Mouse (Mus musculus) kidney, adult 8-10 months (tissue): ENCODE results near the gene Stmn1.

Experiments
- DNase-seq, 2 experiments: peaks; one replicate each; pipeline ENCODE4 v3.0.0; 2022

The Stmn1 gene

GRCm38 (mm10) chr4:134516981-134517380 is 48.9 kb downstream of the Stmn1 start:
- no peak for DNase-seq

GRCm38 (mm10) chr4:134517719-134518118 is 49.6 kb downstream of the Stmn1 start:
- DNase-seq, result no peak

DNA sequence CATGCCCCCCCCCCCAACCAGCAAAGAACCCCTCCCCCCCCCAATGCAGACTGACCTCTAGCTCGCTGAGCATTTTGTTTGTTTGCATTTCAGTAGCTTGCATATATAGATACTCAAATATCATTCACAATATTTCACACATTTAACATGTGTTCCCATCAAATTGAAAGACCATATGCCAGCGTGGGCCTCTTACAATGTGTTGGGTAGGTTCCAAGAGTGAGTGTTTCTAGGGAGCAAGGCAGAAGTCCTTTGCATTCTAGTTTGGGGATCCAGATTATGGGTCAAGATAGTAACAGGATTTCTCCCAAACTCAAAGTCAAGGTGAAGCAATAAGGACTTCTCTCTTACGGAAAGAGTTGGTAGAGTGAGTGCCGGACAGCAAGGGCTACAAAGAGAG is 50.4 kb downstream of the Stmn1 start:
- DNase-seq, result no peak

DNA sequence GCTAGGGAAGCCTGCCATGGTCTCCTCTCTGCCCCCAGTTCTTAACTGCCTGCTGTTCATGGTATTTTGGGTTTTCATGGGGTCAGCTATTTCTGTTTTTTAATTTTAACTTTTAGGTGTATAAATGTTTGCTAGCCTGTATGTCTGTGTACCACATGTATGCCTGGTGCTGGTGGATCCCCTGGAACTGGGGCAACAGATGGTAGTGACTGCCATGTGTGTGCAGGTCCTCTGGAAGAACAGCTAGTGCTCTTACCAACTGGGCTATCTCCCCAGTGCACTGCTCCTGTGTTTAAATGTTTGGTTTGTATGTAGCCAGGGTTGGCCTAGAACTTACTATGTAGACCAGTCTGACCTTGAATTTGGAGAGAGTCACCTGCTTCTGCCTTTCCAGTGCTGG is 51.2 kb downstream of the Stmn1 start:
- no peak for DNase-seq
